Mouse (Mus musculus) stomach, embryonic 15.5 days (tissue): ENCODE data around the gene Actr8. TPM values are rescaled to one million over a fixed set of nuclear protein-coding genes. Genes with fewer than 3 reads are reported as not detected.

Experiments
- ATAC-seq: fragments of 200-750 bp; cut with Nextera tagmentation; 2 replicates; pipeline ENCODE4 v1.8.0; 2017; ENCODE audit warnings: low read depth, moderate number of reproducible peaks, moderate TSS enrichment; ENCODE audit not compliant: insufficient read depth, low FRiP score
- H3K27ac ChIP-seq: fragments of 300-500 bp; sonication (generic); 2 replicates; pipeline ENCODE4 v1.5.1; 2015; ENCODE audit warnings: mild to moderate bottlenecking, inconsistent platforms
- H3K27me3 ChIP-seq: fragments of 300-500 bp; sonication (generic); replicated peaks from 2 replicates; pipeline ENCODE4 v1.6.1; 2015; ENCODE audit warnings: inconsistent platforms
- H3K36me3 ChIP-seq: fragments of 300-500 bp; sonication (generic); 2 replicates; pipeline ENCODE4 v1.6.1; 2015; ENCODE audit warnings: inconsistent platforms
- H3K4me1 ChIP-seq: fragments of 300-500 bp; sonication (generic); 2 replicates; pipeline ENCODE4 v1.6.1; 2015; ENCODE audit warnings: inconsistent platforms
- H3K4me2 ChIP-seq: fragments of 300-500 bp; sonication (generic); 2 replicates; pipeline ENCODE4 v1.6.1; 2015; ENCODE audit warnings: mild to moderate bottlenecking, inconsistent platforms
- H3K4me3 ChIP-seq: fragments of 300-500 bp; sonication (generic); replicated peaks from 2 replicates; pipeline ENCODE4 v1.5.1; 2015; ENCODE audit warnings: inconsistent platforms
- H3K9ac ChIP-seq: fragments of 300-500 bp; sonication (generic); 2 replicates; pipeline ENCODE4 v1.6.1; 2015; ENCODE audit warnings: inconsistent platforms
- H3K9me3 ChIP-seq: fragments of 300-500 bp; sonication (generic); 2 replicates; pipeline ENCODE4 v1.6.1; 2016; ENCODE audit warnings: inconsistent platforms
- WGBS: fragments of 180-500 bp; shearing (Covaris S2); methylation state at CpG from one replicate; pipeline ENCODE4 v1.1.7; 2015; 5-methylcytosine and 5-hydroxymethylcytosine counted together
- polyA plus RNA-seq: library from polyadenylated mRNA; unstranded; fragments of >200 nt; fragmentation: Nextera tagmentation; extraction: Ambion mirVana; gene quantifications from 2 replicates; pipeline ENCODE4 v1.2.1, GENCODE M21; 2015

Gene Actr8
- polyA plus RNA-seq, 1 experiment from 2014 or later, result 51.6 TPM

- ATAC-seq, result no peak
- peaks cover 15% of the 10 kb centered on the region for H3K36me3 ChIP-seq
- WGBS, result 75% methylated on average over 13 of the region's 13 CpGs
- H3K9me3 ChIP-seq, result no peaks in the 10 kb centered on the region
- H3K4me3 ChIP-seq, result no peak overlapping the region
- no peak overlapping the region for H3K9ac ChIP-seq
- H3K27ac ChIP-seq, result no peak overlapping the region
- no peak overlapping the region for H3K4me2 ChIP-seq
- no peaks in the 10 kb centered on the region for H3K27me3 ChIP-seq
- H3K4me1 ChIP-seq, result no peaks in the 10 kb centered on the region
These were observed 20.8 kb downstream of the Actr8 start for GRCm38 (mm10) chr14:29998747-29999474.

- Histone ChIP-seq H3K9ac (no peak overlapping the region), H3K27me3 (no peaks in the 10 kb centered on the region), H3K27ac (no peak overlapping the region), H3K36me3 (peaks cover 11% of the 10 kb centered on the region), H3K9me3 (no peaks in the 10 kb centered on the region), H3K4me2 (no peak overlapping the region), H3K4me1 (no peaks in the 10 kb centered on the region), H3K4me3 (no peak overlapping the region)
- WGBS, result 68% methylated on average over 3 of the region's 3 CpGs
- ATAC-seq, result no peak
These were observed 21.3 kb downstream of the Actr8 start for GRCm38 (mm10) chr14:29999475-29999811.

GRCm38 (mm10) chr14:30008733-30009575, 30.8 kb downstream of the Actr8 start, which contains the start of the genes Il17rb and Chdh:
Gene Il17rb, minus strand, starts transcription at chr14:30008896.
Gene Chdh, plus strand, starts transcription at chr14:30009023.
- peak within 1 kb of the TSS; percentile 94 for H3K4me2 ChIP-seq
- 0 out of 2 replicates have a peak within 1 kb of the TSS, but pooled peaks have one; percentile 10 for H3K27ac ChIP-seq
- peak within 1 kb of the TSS; percentile 44 for H3K4me3 ChIP-seq
- no peaks in the 10 kb centered on the region for H3K9me3 ChIP-seq
- peaks cover 9% of the 10 kb centered on the region for H3K4me1 ChIP-seq
- ATAC-seq, result peak; percentile 88
- no peak within 1 kb of the TSS for H3K9ac ChIP-seq
- 8% methylated on average over 54 of the region's 54 CpGs for whole genome bisulfite sequencing
- peaks cover 12% of the 10 kb centered on the region; the same call in 1 of the 2 replicates for H3K27me3 ChIP-seq
- no peaks in the 10 kb centered on the region for H3K36me3 ChIP-seq

GRCm38 (mm10) chr14:30009864-30010560, 31.9 kb downstream of the Actr8 start:
- Histone ChIP-seq H3K27ac (0 out of 2 replicates have a peak overlapping the region, but pooled peaks have one; percentile 10), H3K4me2 (peak overlapping the region; percentile 1; the same call in 1 of the 2 replicates), H3K36me3 (no peaks in the 10 kb centered on the region), H3K9ac (no peak overlapping the region), H3K27me3 (peaks cover 12% of the 10 kb centered on the region; the same call in 1 of the 2 replicates), H3K4me3 (no peak overlapping the region), H3K4me1 (peaks cover 9% of the 10 kb centered on the region), H3K9me3 (no peaks in the 10 kb centered on the region)
- WGBS, result 65% methylated on average over 10 of the region's 10 CpGs
- no peak for ATAC-seq

- Histone ChIP-seq H3K9ac (no peak overlapping the region), H3K9me3 (no peaks in the 10 kb centered on the region), H3K4me2 (no peak overlapping the region), H3K36me3 (no peaks in the 10 kb centered on the region), H3K27ac (no peak overlapping the region), H3K4me1 (peaks cover 9% of the 10 kb centered on the region), H3K27me3 (peaks cover 12% of the 10 kb centered on the region; the same call in 1 of the 2 replicates), H3K4me3 (no peak overlapping the region)
- WGBS, result 69% methylated on average over 10 of the region's 10 CpGs
- 0 out of 2 replicates have a peak, but pooled peaks have one; percentile 15 for ATAC-seq
These were observed 33.9 kb downstream of the Actr8 start for GRCm38 (mm10) chr14:30011886-30012560.

- Histone ChIP-seq H3K36me3 (no peaks in the 10 kb centered on the region), H3K27me3 (0 out of 2 replicates have a peak, but pooled peaks cover 3% of the 10 kb centered on the region), H3K9me3 (no peaks in the 10 kb centered on the region), H3K27ac (no peak overlapping the region), H3K4me3 (no peak overlapping the region), H3K4me1 (no peaks in the 10 kb centered on the region), H3K9ac (no peak overlapping the region), H3K4me2 (no peak overlapping the region)
- 59% methylated on average over 10 of the region's 10 CpGs for WGBS
- ATAC-seq, result no peak
These were observed 36.4 kb downstream of the Actr8 start for GRCm38 (mm10) chr14:30014487-30014886.

GRCm38 (mm10) chr14:30015008-30015407, 36.9 kb downstream of the Actr8 start:
- 68% methylated on average over 1 of the region's 1 CpGs for WGBS
- Histone ChIP-seq H3K27ac (no peak overlapping the region), H3K36me3 (no peaks in the 10 kb centered on the region), H3K4me1 (no peaks in the 10 kb centered on the region), H3K4me3 (no peak overlapping the region), H3K4me2 (no peak overlapping the region), H3K9me3 (no peaks in the 10 kb centered on the region), H3K9ac (no peak overlapping the region), H3K27me3 (no peaks in the 10 kb centered on the region)
- no peak for ATAC-seq

- Histone ChIP-seq H3K4me2 (no peak overlapping the region), H3K27me3 (no peaks in the 10 kb centered on the region), H3K36me3 (no peaks in the 10 kb centered on the region), H3K27ac (no peak overlapping the region), H3K4me3 (no peak overlapping the region), H3K9me3 (no peaks in the 10 kb centered on the region), H3K4me1 (no peaks in the 10 kb centered on the region), H3K9ac (no peak overlapping the region)
- no peak for ATAC-seq
- 89% methylated on average over 5 of the region's 5 CpGs for WGBS
These were observed 38.5 kb downstream of the Actr8 start for GRCm38 (mm10) chr14:30016666-30017065.

GRCm38 (mm10) chr14:30017794-30018462, 39.8 kb downstream of the Actr8 start:
- H3K27me3 ChIP-seq, result no peaks in the 10 kb centered on the region
- no peak overlapping the region for H3K4me2 ChIP-seq
- WGBS, result 78% methylated on average over 8 of the region's 8 CpGs
- no peaks in the 10 kb centered on the region for H3K9me3 ChIP-seq
- no peaks in the 10 kb centered on the region for H3K4me1 ChIP-seq
- H3K4me3 ChIP-seq, result no peak overlapping the region
- H3K27ac ChIP-seq, result no peak overlapping the region
- ATAC-seq, result no peak
- H3K36me3 ChIP-seq, result no peaks in the 10 kb centered on the region
- H3K9ac ChIP-seq, result no peak overlapping the region

- H3K4me3 ChIP-seq, result no peak overlapping the region
- no peak overlapping the region for H3K9ac ChIP-seq
- no peaks in the 10 kb centered on the region for H3K4me1 ChIP-seq
- WGBS, result 95% methylated on average over 4 of the region's 4 CpGs
- no peak overlapping the region for H3K27ac ChIP-seq
- no peaks in the 10 kb centered on the region for H3K27me3 ChIP-seq
- ATAC-seq, result no peak
- H3K4me2 ChIP-seq, result no peak overlapping the region
- H3K9me3 ChIP-seq, result no peaks in the 10 kb centered on the region
- H3K36me3 ChIP-seq, result no peaks in the 10 kb centered on the region
These were observed 40.3 kb downstream of the Actr8 start for GRCm38 (mm10) chr14:30018463-30018801.

- Histone ChIP-seq H3K9ac (no peak overlapping the region), H3K27me3 (no peaks in the 10 kb centered on the region), H3K36me3 (no peaks in the 10 kb centered on the region), H3K4me1 (no peaks in the 10 kb centered on the region), H3K9me3 (no peaks in the 10 kb centered on the region), H3K4me2 (no peak overlapping the region), H3K27ac (no peak overlapping the region), H3K4me3 (no peak overlapping the region)
- 94% methylated on average over 6 of the region's 6 CpGs for WGBS
- no peak for ATAC-seq
These were observed 40.7 kb downstream of the Actr8 start for GRCm38 (mm10) chr14:30018846-30019245.
